Mouse (Mus musculus) left cerebral cortex, postnatal 25 days (tissue): ENCODE results near the gene Slc25a43. TPM values are rescaled to one million over a fixed set of nuclear protein-coding genes. Genes with fewer than 3 reads are reported as not detected.
"Not testable (repeated sequence)": the region's sequence is repeated elsewhere in the genome, so short reads cannot be mapped to it uniquely, and the experiment has no call there.

Experiments
- DNase-seq, 2 experiments: peaks; one replicate each; pipeline ENCODE4 v3.0.0; 2022; ENCODE audit warnings: low spot score in 2 of 2, mixed read lengths in 1 of 2
- intact Hi-C: fragments of 180-260 bp; cut with DNase I; formaldehyde crosslinking; loops from one replicate; pipeline ENCODE4 v1.15.1; 2025
- total RNA-seq, 2 experiments: library from RNA; stranded (reverse); gene quantifications; 2 replicates each; pipeline ENCODE4 v1.2.3; 2021

Slc25a43 gene
- total RNA-seq, 2 experiments from 2014 or later: 0.55 to 0.62 TPM

- intact Hi-C loops: no loop called here
- DNase-seq: no peak
Measured at GRCm38 (mm10) chrX:36772591-36772990, 29.1 kb downstream of the Slc25a43 start.

- intact Hi-C loops: no loop called here
- DNase-seq: no peak
Measured at GRCm38 (mm10) chrX:36775520-36775919, 32.1 kb downstream of the Slc25a43 start.

GRCm38 (mm10) chrX:36777694-36778093 is 34.2 kb downstream of the Slc25a43 start:
- intact Hi-C loops: no loop called here
- no peak for DNase-seq

GRCm38 (mm10) chrX:36789360-36789759 is 45.9 kb downstream of the Slc25a43 start:
- DNase-seq: no peak
- intact Hi-C loops: no loop called here

GRCm38 (mm10) chrX:36794571-36794970 is 51.1 kb downstream of the Slc25a43 start:
- intact Hi-C loops: no loop called here
- DNase-seq: no peak

GRCm38 (mm10) chrX:36795424-36796162 is 52.1 kb downstream of the Slc25a43 start, which contains the start of gene Slc25a5:
Gene Slc25a5 (plus strand): TSS chrX:36795651.
- intact Hi-C loops: loop anchor here (5.0 kb wide), 1 partner anchor 153 kb away; no protein-coding TSS in a partner anchor
- DNase-seq: peak; percentile 77 to 84

- intact Hi-C loops: loop anchor here (5.0 kb wide), 1 partner anchor 154 kb away; no protein-coding TSS in a partner anchor
- peak; percentile 82 to 85 for DNase-seq
Measured at GRCm38 (mm10) chrX:36796163-36796581, 52.7 kb downstream of the Slc25a43 start.

- intact Hi-C loops: loop anchor here (5.0 kb wide), 1 partner anchor 154 kb away; no protein-coding TSS in a partner anchor
- not testable (repeated sequence) for DNase-seq
Measured at GRCm38 (mm10) chrX:36796734-36797133, 53.3 kb downstream of the Slc25a43 start.

GRCm38 (mm10) chrX:36799131-36799879 is 55.8 kb downstream of the Slc25a43 start:
- intact Hi-C loops: loop anchor here (5.0 kb wide), 1 partner anchor 157 kb away; no protein-coding TSS in a partner anchor
- no peak for DNase-seq

- no peak for DNase-seq
- intact Hi-C loops: loop anchor here (10.0 kb wide), 2 partner anchors 102 to 282 kb away; partner anchors contain the start of genes Nkrf and Rpl39
Measured at GRCm38 (mm10) chrX:36803189-36803588, 59.7 kb downstream of the Slc25a43 start.

GRCm38 (mm10) chrX:36804196-36804595 is 60.7 kb downstream of the Slc25a43 start:
- intact Hi-C loops: loop anchor here (10.0 kb wide), 2 partner anchors 101 to 281 kb away; partner anchors contain the start of genes Nkrf and Rpl39
- no peak for DNase-seq

- intact Hi-C loops: loop anchor here (5.0 to 10.0 kb wide), 3 partner anchors 99 to 279 kb away; partner anchors contain the start of genes Nkrf and Rpl39
Measured at GRCm38 (mm10) chrX:36805466-36806235, 62.2 kb downstream of the Slc25a43 start.

GRCm38 (mm10) chrX:36807360-36808317 is 64.2 kb downstream of the Slc25a43 start:
- intact Hi-C loops: loop anchor here (5.0 to 10.0 kb wide), 3 partner anchors 97 to 277 kb away; partner anchors contain the start of genes Nkrf and Rpl39
- peak; percentile 83 to 93 for DNase-seq

More at GRCm38 (mm10) chrX:36805466-36806235, 62.2 kb downstream of the Slc25a43 start:
- no peak for DNase-seq

- intact Hi-C loops: loop anchor here (5.0 to 10.0 kb wide), 3 partner anchors 96 to 276 kb away; partner anchors contain the start of genes Nkrf and Rpl39
- no peak for DNase-seq
Measured at GRCm38 (mm10) chrX:36808318-36808683, 64.8 kb downstream of the Slc25a43 start.

- DNase-seq: no peak
- intact Hi-C loops: no loop called here
Measured at GRCm38 (mm10) chrX:36811377-36811776, 67.9 kb downstream of the Slc25a43 start.

GRCm38 (mm10) chrX:36814161-36814836 is 70.8 kb downstream of the Slc25a43 start:
- intact Hi-C loops: no loop called here
- DNase-seq: no peak

GRCm38 (mm10) chrX:36815022-36815421 is 71.6 kb downstream of the Slc25a43 start:
- DNase-seq: no peak
- intact Hi-C loops: no loop called here

GRCm38 (mm10) chrX:36815439-36815838 is 72.0 kb downstream of the Slc25a43 start:
- intact Hi-C loops: no loop called here
- no peak for DNase-seq
